Mouse (Mus musculus): ENCODE measurements around the gene Apobec1. TPM values are rescaled to one million over a fixed set of nuclear protein-coding genes. Genes with fewer than 3 reads are reported as not detected.

The Apobec1 gene
- total RNA-seq, 2 experiments from 2014 or later: 1.5 to 2.3 TPM

DNA sequence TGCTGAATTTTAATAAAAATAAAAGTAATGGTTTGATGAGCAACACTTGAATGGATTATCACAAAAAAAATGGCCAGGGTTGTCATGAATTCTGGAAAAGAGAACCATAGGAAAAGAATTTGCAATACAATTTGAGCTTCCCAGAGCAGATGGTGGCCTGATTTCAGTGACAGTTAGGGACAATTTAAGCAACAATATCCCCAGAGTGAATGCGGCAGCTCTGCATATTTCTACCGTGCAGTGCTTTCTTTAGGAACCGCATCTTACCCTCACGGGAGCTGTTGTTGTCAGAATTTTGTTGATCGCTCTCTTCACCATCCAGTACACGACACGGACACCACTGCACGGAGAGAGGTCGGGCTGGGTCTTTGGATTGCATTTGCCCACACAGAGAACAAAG lies 62.7 kb downstream of the Apobec1 start:
- no peak overlapping the region for H3K4me3 ChIP-seq
- DNase-seq (ENCODE audit: low spot score in 2 of 2): no peak
- no peak overlapping the region for H3K27ac ChIP-seq
- TF ChIP-seq CTCF (conservative IDR thresholded peaks at IDR 0.05): no peak

DNA sequence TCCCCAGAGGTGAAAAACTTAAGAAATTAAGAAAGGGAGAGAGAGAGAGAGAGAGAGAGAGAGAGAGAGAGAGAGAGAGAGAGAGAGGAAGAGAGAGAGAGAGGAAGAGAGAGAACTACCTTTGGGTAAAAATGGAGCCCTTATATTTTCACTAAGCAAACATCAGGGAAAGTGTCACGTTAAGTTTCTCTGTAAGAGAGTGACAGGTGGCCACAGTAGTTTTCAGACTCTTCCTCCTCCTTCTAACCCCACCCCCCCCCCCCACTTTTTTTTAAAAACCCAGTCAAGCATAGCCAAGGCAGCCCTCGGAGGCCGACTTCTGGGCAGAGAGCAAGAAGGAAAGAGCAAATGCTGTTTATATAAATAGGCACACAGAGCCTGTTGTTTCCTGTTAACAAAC lies 68.2 kb downstream of the Apobec1 start:
- DNase-seq (ENCODE audit: low spot score in 2 of 2): no peak

DNA sequence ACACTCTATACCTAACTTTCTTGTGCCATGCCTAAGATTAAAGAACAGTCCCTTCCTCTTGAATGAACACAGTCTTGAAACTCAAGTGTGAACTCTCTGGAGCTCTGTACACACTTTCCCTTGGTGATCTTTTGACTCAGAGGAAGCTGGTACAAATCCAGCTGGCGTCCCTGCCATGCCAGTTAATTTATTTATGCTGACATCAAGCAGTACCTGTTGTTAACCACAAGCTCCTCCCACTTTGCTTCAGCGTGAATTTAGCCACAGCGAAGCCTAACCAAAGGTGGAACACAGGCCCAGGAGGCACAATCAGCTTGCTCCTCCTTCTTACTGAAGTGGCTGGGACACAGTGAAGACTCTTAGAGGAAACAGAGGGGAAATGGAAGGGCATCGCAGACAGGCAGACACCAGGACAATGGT lies 69.4 kb downstream of the Apobec1 start:
- no peak for TF ChIP-seq CTCF (conservative IDR thresholded peaks at IDR 0.05)
- Histone ChIP-seq H3K27ac (no peak overlapping the region), H3K4me3 (no peak overlapping the region)
- DNase-seq (ENCODE audit: low spot score in 2 of 2): no peak

More for the DNA sequence above, 68.2 kb downstream of the Apobec1 start:
- Histone ChIP-seq H3K27ac (no peak overlapping the region), H3K4me3 (no peak overlapping the region)
- no peak for TF ChIP-seq CTCF (conservative IDR thresholded peaks at IDR 0.05)

DNA sequence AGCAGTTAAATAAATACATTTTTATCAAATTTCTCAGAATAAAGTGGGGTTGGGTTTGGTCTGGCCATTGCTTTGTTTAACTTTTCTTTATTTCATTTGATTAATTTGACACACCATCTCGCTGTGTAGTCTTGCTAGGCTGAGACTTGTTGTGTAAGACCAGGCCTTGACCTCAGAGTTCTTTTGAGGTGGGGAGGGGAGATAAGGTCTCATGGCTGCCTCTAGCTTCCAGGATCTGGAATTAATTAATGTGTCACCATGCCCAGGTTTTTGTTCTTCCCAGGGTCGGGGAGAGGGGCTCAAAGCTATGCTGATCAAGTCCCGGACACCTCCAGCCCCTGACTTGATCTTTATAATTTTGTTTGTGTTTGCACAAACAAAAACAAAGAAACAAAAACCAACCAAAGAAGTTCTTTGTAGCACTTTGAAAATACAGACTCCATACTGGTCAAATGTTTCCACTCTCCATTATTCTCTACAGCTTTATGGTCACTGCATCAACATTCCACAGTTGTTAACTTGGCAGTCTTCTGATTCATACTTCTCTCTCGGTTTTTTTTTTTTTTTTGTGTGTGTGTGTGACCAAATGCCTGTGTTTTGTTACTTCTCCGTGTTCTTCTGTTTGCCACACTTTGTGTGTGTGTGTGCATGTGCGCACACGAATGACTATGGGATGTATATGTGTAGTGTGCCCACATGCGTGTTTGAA lies 70.6 kb downstream of the Apobec1 start:
- Histone ChIP-seq H3K27ac (no peak overlapping the region), H3K4me3 (no peak overlapping the region)
- no peak for TF ChIP-seq CTCF (conservative IDR thresholded peaks at IDR 0.05)
- no peak for DNase-seq (ENCODE audit: low spot score in 2 of 2)

DNA sequence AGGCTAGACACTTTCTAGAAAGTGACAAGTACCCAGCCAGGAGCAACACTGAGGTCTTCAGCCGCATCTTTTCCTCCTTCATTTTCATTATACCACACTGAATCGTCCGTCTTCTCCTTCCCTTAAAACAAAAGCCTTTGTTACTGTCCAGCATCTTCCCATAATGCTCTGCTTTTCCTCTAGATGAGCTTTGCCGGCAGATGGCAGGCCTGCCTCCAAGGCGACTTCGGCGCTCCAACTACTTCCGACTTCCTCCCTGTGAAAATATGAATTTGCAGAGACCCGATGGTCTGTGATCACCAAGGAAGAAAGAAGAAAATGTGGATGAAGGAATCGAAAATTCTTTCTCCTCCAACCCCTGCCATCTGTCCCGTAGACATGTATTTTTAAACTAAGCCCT lies 74.1 kb downstream of the Apobec1 start:
- Histone ChIP-seq H3K27ac (no peak overlapping the region), H3K4me3 (no peak overlapping the region)
- DNase-seq (ENCODE audit: low spot score in 2 of 2): no peak
- peak; percentile 25; the same call in 1 of the 2 replicates for TF ChIP-seq CTCF (conservative IDR thresholded peaks at IDR 0.05)

Other genes with a start within 250 kb of the Apobec1 start
- gene Rimklb, start 103.7 kb downstream of the Apobec1 start, total RNA-seq (2021): 10 to 100 TPM; 70.3 to 71.6 TPM
- not detected for gene Mfap5, start 96.6 kb downstream of the Apobec1 start, total RNA-seq (2021)
- not detected for gene Aicda, start 48.6 kb downstream of the Apobec1 start, total RNA-seq (2021)
- not detected for gene Gdf3, start 7.6 kb upstream of the Apobec1 start, total RNA-seq (2021)
- gene Dppa3, start 24.0 kb upstream of the Apobec1 start, total RNA-seq (2021): not detected
- gene Nanog, start 105.0 kb upstream of the Apobec1 start, total RNA-seq (2021): not detected
- gene Slc2a3, start 199.2 kb upstream of the Apobec1 start, total RNA-seq (2021): 100 to 1,000 TPM; 104 to 109 TPM
- gene Foxj2, start 217.5 kb upstream of the Apobec1 start, total RNA-seq (2021): 10 to 100 TPM; 28.8 to 30.7 TPM